Mouse (Mus musculus) cerebellum, adult 2 months (tissue): ENCODE data around the gene Gm8237.
"Not testable (repeated sequence)": the region's sequence is repeated elsewhere in the genome, so short reads cannot be mapped to it uniquely, and the experiment has no call there.

ENCODE experiments used
- CTCF ChIP-seq: fragments of 200-500 bp; IDR thresholded peaks from 2 replicates; pipeline ENCODE4 v1.5.1; 2011; ENCODE audit warnings: low read depth, mild to moderate bottlenecking, control low read depth, low read length, moderate library complexity, borderline replicate concordance; ENCODE audit not compliant: insufficient read depth
- POLR2A ChIP-seq: fragments of 200-500 bp; IDR thresholded peaks from 2 replicates; pipeline ENCODE4 v1.6.1; 2011; ENCODE audit warnings: low read length, control low read depth, borderline replicate concordance; ENCODE audit not compliant: insufficient read depth

GRCm38 (mm10) chr14:5913701-5914100 is 33.5 kb upstream of the Gm8237 start:
- TF ChIP-seq POLR2A, CTCF: not testable (repeated sequence)
